Mouse (Mus musculus): ENCODE data around the gene Tubgcp2.

Tubgcp2 gene

GRCm38 (mm10) chr7:140047811-140048311, 11.4 kb upstream of the Tubgcp2 start:
- no peak for DNase-seq (ENCODE audit: low spot score)

DNA sequence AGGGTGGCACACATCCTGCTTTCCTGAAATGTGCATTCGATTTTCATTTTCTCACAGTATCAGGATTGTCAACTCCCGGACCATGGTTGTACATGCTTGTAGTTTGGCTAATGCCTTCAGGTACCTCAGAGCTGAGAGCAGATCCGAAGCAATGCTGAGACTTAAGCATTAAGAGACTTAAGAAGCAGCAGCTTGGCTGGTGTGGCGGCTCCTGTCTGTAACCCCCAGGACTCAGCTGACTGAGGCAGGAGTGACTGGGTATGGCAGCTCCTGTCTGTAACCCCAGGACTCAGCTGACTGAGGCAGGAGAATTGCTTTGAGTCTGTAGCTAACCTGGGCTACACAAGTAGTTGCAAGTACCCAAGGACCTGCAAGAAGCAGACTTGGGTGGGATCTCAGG, 9.1 kb upstream of the Tubgcp2 start:
- DNase-seq (ENCODE audit: low spot score): no peak

GRCm38 (mm10) chr7:140042728-140043127, 6.3 kb upstream of the Tubgcp2 start:
- no peak for DNase-seq (ENCODE audit: low spot score)

- no peak for DNase-seq (ENCODE audit: low spot score)
Measured at GRCm38 (mm10) chr7:140037171-140037555, 694 bp upstream of the Tubgcp2 start.

- DNase-seq (ENCODE audit: low spot score): no peak
Measured at GRCm38 (mm10) chr7:140035456-140035855, 1.0 kb downstream of the Tubgcp2 start.

GRCm38 (mm10) chr7:140033386-140033785, 3.1 kb downstream of the Tubgcp2 start:
- DNase-seq (ENCODE audit: low spot score): no peak

GRCm38 (mm10) chr7:140032366-140032765, 4.1 kb downstream of the Tubgcp2 start:
- no peak for DNase-seq (ENCODE audit: low spot score)

DNA sequence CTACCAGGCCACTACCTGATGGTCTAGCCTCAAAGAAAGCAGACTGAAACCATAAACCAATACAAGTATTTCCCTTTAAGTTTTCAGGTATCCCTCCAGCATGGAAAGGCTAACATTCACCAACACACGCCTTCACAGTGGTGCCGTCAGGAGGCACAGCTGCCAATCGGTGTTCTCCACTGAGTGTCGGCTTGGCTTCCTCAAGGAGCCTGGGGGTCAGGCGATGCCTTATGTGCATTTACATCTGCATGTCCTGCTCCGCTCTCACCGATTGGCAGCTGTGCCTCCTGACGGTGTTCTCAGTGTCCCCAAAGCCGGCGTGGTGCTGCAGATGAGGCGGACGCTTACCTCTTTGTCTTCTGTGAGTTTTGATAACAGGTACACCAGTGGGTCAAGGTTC, 4.7 kb downstream of the Tubgcp2 start:
- no peak for DNase-seq (ENCODE audit: low spot score)

DNA sequence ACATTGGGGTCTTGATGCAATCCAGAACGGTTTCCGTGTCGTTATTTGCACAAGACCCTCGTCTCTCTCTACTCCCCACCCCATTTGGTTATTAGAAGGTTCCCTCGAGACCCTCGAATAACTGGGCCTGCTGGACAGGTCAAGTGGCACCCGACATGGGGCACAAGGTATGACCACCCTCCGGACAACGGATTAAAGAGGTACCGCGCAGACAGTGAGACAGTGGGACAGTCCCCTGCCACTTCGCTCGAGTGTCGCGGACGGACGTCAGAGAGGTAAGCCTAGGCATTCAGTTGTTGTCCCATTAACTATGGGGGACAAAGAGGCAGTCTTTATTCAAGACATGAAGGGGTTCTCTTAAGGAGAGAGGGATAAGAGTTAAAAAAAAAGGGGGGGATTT, 25.1 kb downstream of the Tubgcp2 start:
- DNase-seq (ENCODE audit: low spot score): no peak

DNA sequence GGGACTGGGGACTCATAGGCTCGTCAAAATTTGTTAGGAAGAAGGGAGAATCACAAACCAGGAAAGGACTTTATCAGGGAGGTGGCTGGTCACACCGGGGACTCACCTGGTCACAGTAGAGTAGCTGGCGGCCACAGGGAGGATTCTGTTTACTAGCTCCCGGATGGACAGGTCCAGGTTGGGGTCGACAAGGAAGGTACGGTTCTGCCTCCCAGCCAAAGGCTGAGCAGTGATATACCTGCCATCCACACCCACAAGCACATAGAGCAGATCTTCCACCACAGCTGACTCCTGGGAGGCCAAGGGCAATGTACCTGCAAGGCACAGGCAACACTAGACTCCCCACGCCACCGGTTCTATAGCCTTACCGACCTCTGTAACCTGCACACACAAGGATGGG, 28.7 kb downstream of the Tubgcp2 start:
- DNase-seq (ENCODE audit: low spot score): no peak

DNA sequence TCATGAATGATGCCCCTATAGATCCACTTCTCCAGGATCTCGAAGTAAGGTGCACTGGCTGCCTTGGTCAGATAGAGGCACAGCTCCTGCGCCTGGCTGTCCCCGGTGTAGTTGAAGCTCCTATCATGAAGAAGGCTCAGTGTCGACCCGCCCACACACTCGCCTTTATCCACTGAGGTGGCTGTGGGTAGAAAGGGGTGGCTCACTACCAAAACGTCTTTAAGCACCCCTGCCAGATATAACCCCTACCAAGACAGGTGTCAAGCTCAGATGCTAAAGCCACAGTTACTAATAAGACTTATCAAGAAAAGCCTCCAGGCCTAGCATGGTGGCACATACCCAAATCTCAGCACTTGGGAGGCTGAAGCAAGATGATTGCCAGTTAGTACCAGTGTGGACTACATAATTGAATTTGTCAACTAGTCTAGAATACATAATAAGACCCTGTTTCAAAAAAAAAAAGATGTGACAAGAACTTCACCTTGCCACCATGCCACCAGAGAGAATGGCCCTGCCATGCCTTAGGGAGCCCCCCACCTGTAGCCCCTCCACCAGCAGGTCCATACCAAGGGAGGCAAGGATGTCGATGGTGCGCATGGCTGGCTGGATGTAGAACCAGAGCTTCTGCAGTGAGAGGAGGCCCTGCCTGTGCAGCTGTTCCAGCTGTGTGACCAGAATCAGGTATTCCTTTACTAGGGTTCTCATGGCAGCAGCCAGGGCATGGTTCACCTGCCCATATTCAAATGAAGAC, 29.4 kb downstream of the Tubgcp2 start:
- no peak for DNase-seq (ENCODE audit: low spot score)

- DNase-seq (ENCODE audit: low spot score): no peak
Measured at GRCm38 (mm10) chr7:140004666-140005065, 31.8 kb downstream of the Tubgcp2 start.

GRCm38 (mm10) chr7:140001086-140001740, 35.3 kb downstream of the Tubgcp2 start:
- no peak for DNase-seq (ENCODE audit: low spot score)

GRCm38 (mm10) chr7:139998691-139999350, 37.6 kb downstream of the Tubgcp2 start:
- no peak for DNase-seq (ENCODE audit: low spot score)

DNA sequence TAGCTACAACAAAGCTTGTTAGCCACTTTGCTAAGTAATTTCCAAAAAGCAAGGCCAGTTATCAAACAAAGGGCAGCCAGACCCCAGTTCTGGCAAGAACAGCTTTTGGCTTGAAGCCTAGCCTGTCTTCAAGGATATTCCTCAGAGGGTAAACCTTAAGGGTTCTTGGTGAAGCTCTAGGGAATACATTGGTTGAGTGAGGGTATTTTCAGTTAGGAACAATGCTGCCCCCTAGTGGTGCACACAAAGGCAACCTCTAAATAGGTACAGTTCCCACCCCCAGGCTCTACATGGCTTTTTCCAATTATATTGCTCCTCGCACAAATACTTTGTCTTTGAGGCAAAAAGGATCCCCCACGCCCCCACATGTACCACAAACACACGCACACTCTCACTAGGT, 41.8 kb downstream of the Tubgcp2 start:
- DNase-seq (ENCODE audit: low spot score): peak; percentile 63

GRCm38 (mm10) chr7:139994202-139994601, 42.3 kb downstream of the Tubgcp2 start:
- no peak for DNase-seq (ENCODE audit: low spot score)

DNA sequence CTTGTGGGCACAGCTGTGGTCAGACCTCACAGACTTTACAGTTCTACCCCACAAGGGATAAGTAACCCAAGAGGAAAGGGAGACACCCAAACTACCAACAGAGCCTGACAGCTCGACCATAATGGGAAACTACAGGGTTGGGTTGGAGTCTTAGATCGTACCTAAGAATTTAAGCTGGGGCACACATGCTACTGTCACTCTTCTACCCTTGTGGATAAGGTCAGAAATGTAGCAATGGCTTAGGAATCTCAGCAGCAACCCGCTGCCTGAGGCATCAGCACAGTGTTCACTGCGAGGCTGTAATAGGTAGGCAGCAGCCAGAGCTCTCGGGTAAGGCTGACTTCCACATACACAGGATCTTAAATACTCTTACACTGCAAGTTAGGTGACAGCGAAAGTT, 42.9 kb downstream of the Tubgcp2 start:
- DNase-seq (ENCODE audit: low spot score): no peak

GRCm38 (mm10) chr7:139992406-139992805, 44.1 kb downstream of the Tubgcp2 start, which contains the start of gene Adam8:
TSS of gene Adam8 (minus strand) at chr7:139992562.
- DNase-seq (ENCODE audit: low spot score): no peak

- DNase-seq (ENCODE audit: low spot score): no peak
Measured at GRCm38 (mm10) chr7:139990864-139991394, 45.5 kb downstream of the Tubgcp2 start.

DNA sequence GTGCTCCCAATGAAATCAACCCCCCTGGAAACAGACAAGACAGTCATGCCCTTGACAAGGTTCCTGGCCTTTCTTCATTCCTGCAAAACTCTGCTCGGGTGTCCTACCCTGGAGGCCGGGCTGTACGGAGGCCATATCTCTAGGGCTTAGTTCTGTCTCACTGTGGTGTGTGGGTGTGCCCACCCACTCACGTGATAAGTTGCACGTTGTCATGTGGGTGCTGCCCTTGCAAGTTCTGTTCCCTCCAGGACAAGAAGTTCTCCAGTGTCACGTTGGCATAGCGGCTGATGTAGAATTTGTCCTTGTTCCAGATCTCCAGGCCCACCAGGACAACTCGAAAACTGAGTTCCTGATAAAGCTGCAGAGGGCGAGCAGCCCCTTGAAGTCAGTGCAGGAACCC, 48.2 kb downstream of the Tubgcp2 start:
- no peak for DNase-seq (ENCODE audit: low spot score)

- DNase-seq (ENCODE audit: low spot score): no peak
Measured at GRCm38 (mm10) chr7:139984505-139984904, 52.0 kb downstream of the Tubgcp2 start.

- no peak for DNase-seq (ENCODE audit: low spot score)
Measured at GRCm38 (mm10) chr7:139982058-139982457, 54.4 kb downstream of the Tubgcp2 start.

DNA sequence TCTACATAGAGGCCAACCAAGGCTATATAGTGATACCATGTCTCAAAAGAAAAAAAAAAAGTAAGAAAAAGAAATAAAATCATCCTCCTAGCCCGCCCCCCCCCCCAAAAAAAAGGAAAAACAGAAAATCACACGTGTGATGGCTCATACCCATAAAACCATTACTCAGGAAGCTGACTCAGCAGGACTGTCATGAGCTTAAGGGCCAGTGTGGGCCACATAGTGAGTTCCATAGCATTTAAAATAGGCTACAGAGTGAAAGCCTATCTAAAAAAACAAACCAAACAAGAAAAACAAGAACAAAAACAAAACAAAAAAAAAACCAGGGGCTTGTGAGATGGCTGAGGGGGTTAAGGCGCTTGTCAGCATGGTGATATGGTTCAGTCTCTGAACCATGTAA, 55.7 kb downstream of the Tubgcp2 start:
- DNase-seq (ENCODE audit: low spot score): no peak
